Mouse (Mus musculus) lung, embryonic 16.5 days (tissue): ENCODE results near the gene Wwox. TPM values are rescaled to one million over a fixed set of nuclear protein-coding genes. Genes with fewer than 3 reads are reported as not detected.

Source experiments
- ATAC-seq: fragments of 200-750 bp; cut with Nextera tagmentation; 2 replicates; pipeline ENCODE4 v1.8.0; 2017; ENCODE audit warnings: low read depth, mild to moderate bottlenecking, moderate library complexity
- H3K27ac ChIP-seq: fragments of 300-500 bp; sonication (generic); 2 replicates; pipeline ENCODE4 v1.5.1; 2014; ENCODE audit warnings: mild to moderate bottlenecking, control low read depth, low read length
- H3K27me3 ChIP-seq: fragments of 300-500 bp; sonication (generic); 2 replicates; pipeline ENCODE4 v1.6.1; 2014; ENCODE audit warnings: low read depth, low read length, mixed read lengths; ENCODE audit not compliant: control insufficient read depth, insufficient read depth
- H3K36me3 ChIP-seq: fragments of 300-500 bp; sonication (generic); 2 replicates; pipeline ENCODE4 v1.6.1; 2014; ENCODE audit warnings: low read length; ENCODE audit not compliant: control insufficient read depth, insufficient read depth
- H3K4me1 ChIP-seq: fragments of 300-500 bp; sonication (generic); replicated peaks from 2 replicates; pipeline ENCODE4 v1.6.1; 2014; ENCODE audit warnings: low read length, mixed read lengths; ENCODE audit not compliant: control insufficient read depth, insufficient read depth
- H3K4me2 ChIP-seq: fragments of 300-500 bp; sonication (generic); 2 replicates; pipeline ENCODE4 v1.6.1; 2014; ENCODE audit warnings: low read depth, low read length, control low read depth
- H3K4me3 ChIP-seq: fragments of 300-500 bp; sonication (generic); 2 replicates; pipeline ENCODE4 v1.5.1; 2014; ENCODE audit warnings: mild to moderate bottlenecking, low read length, control low read depth
- H3K9ac ChIP-seq: fragments of 300-500 bp; sonication (generic); 2 replicates; pipeline ENCODE4 v1.6.1; 2014; ENCODE audit warnings: low read length, control low read depth
- H3K9me3 ChIP-seq: fragments of 300-500 bp; sonication (generic); 2 replicates; pipeline ENCODE4 v1.6.1; 2016; ENCODE audit warnings: low read length; ENCODE audit not compliant: control insufficient read depth
- WGBS: fragments of 180-500 bp; shearing (Covaris S2); extraction: QIAGEN DNeasy Blood & Tissue Kit; methylation state at CpG from one replicate; pipeline ENCODE4 v1.1.7; 2014; 5-methylcytosine and 5-hydroxymethylcytosine counted together
- polyA plus RNA-seq: library from polyadenylated mRNA; unstranded; fragments of >200 nt; fragmentation: Nextera tagmentation; extraction: Ambion mirVana; gene quantifications from 2 replicates; pipeline ENCODE4 v1.2.1, GENCODE M21; 2015

Wwox gene
- polyA plus RNA-seq, 1 experiment from 2014 or later = 20.2 TPM

DNA sequence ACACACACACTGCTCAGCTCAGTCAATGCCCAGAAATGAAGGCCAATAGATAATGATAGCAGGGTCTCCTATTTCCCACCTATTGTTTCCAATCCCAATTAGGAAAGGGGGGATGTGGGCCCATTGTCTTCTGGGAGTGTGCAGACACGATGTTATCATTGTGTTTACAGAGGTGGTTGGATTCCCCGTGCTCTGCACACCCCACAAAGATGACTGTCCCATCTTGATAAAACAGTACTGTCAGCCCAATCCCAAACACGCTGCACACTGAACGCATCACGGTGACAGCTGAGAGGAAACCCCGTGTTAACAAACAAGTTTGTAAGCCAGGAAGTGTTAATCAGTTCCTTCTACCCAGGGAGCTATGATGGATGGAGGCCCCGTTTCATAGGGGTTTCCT, 650.3 kb downstream of the Wwox start:
- Histone ChIP-seq H3K9ac (no peak overlapping the region), H3K36me3 (no peaks in the 10 kb centered on the region), H3K9me3 (no peaks in the 10 kb centered on the region; the same call in 1 of the 2 replicates), H3K4me2 (no peak overlapping the region), H3K4me3 (no peak overlapping the region), H3K27ac (no peak overlapping the region), H3K27me3 (no peaks in the 10 kb centered on the region), H3K4me1 (no peaks in the 10 kb centered on the region)
- 31% methylated on average over 7 of the region's 7 CpGs for WGBS
- ATAC-seq = peak; percentile 92

DNA sequence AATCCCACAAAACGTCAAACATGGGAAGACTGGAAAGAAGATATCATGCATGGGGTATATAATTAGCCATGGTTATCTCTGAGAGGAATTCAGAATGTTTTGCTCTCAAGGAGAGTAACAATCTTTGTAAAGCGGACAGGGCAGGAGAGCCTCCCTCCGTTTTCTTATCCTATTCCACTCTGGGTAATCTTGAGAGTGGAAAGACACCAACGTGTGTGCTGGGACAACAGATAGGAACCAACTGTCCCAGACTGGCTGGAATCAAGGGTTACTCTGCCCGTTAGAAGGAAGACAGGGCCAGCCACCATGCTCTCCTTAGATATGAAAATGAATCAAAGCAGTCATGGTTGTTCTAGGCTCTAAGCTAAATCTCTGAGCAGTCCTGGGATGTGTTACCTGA, 650.7 kb downstream of the Wwox start:
- Histone ChIP-seq H3K9me3 (no peaks in the 10 kb centered on the region; the same call in 1 of the 2 replicates), H3K4me2 (no peak overlapping the region), H3K4me1 (no peaks in the 10 kb centered on the region), H3K4me3 (no peak overlapping the region), H3K27ac (peak overlapping the region; percentile 5; the same call in 1 of the 2 replicates), H3K27me3 (no peaks in the 10 kb centered on the region), H3K9ac (no peak overlapping the region), H3K36me3 (no peaks in the 10 kb centered on the region)
- peak; percentile 39; the same call in 1 of the 2 replicates for ATAC-seq
- WGBS = 59% methylated on average over 5 of the region's 5 CpGs

DNA sequence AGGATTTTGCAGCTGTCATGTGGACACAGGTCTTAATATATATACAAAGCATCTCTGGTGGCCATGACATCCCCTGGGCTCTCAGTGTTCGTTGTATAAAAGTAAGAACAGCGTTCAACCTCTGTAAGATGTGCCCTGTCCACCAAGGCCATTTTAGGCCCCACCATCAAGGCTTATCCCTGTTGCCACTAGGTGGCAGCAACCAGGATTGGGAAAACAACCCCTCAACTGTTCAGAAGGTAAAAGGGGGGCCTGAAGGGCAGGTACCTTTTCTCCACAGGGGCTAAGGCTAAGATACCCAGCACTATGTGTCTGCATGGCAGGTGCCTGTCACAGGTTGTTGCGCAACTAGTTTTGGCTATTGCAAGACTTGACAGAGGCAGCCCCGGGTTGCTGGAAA, 656.1 kb downstream of the Wwox start:
- no peak overlapping the region for H3K9ac ChIP-seq
- no peak overlapping the region for H3K4me3 ChIP-seq
- peaks cover 22% of the 10 kb centered on the region for H3K4me1 ChIP-seq
- no peak overlapping the region for H3K4me2 ChIP-seq
- H3K9me3 ChIP-seq = no peaks in the 10 kb centered on the region
- H3K27me3 ChIP-seq = no peaks in the 10 kb centered on the region
- H3K27ac ChIP-seq = no peak overlapping the region
- 0 out of 2 replicates have a peak, but pooled peaks have one; percentile 17 for ATAC-seq
- no peaks in the 10 kb centered on the region for H3K36me3 ChIP-seq
- 76% methylated on average over 4 of the region's 4 CpGs for WGBS

DNA sequence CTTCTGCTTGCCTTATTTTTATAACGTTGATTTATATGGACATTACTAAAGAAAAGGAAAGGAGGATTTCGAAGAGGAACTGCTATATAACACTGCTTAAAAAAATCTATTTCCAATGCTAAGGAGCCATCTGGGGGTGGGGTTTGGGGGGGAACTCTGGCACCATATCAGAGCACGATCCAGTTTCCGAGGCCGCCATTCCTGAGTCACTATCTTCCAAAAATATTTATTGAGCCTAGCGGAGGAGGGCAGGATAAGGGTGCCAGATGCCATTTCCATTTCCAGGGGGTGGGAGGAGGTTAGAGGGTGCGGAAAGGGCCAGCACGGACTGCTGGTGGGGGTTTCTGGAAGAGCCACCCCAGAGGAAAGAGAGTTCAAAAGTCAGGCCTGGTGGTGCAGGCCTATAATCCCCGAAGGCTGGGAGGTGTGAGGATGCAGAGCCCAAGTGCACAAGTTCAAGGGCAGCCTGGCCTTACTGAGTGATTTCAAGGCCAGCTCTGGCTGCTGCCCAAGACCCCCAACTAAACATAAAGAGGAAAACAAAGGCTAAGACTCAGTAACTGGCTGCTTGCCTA, 658.6 kb downstream of the Wwox start:
- ATAC-seq = peak; percentile 60
- no peak overlapping the region for H3K4me3 ChIP-seq
- H3K27ac ChIP-seq = peak overlapping the region; percentile 80
- H3K4me1 ChIP-seq = peaks cover 22% of the 10 kb centered on the region
- H3K36me3 ChIP-seq = no peaks in the 10 kb centered on the region
- WGBS = 20% methylated on average over 9 of the region's 9 CpGs
- H3K4me2 ChIP-seq = peak overlapping the region; percentile 25; the same call in 1 of the 2 replicates
- no peak overlapping the region; the same call in 1 of the 2 replicates for H3K9ac ChIP-seq
- H3K27me3 ChIP-seq = no peaks in the 10 kb centered on the region
- no peaks in the 10 kb centered on the region for H3K9me3 ChIP-seq

DNA sequence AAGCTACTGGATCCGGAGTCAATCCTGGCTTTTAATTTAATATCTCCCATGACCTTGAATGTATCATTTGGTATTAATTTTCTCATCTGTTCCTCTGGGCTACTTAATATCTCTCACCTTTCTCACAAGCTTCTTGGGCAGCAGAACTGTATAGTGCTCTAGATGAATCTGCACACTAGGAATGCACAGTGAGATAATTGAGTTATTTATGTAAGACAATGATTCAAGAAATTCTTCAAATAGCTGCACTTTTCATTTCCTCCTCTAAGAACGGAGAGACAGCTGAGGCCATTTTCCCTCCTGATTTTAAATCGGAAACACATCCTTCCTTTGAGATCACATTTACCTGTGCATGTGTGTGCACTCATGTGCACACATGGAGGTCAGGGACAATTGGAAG, 669.9 kb downstream of the Wwox start:
- H3K4me3 ChIP-seq = no peak overlapping the region
- WGBS = 66% methylated on average over 3 of the region's 3 CpGs
- H3K27me3 ChIP-seq = no peaks in the 10 kb centered on the region
- no peaks in the 10 kb centered on the region for H3K9me3 ChIP-seq
- no peak for ATAC-seq
- no peaks in the 10 kb centered on the region for H3K36me3 ChIP-seq
- H3K4me1 ChIP-seq = no peaks in the 10 kb centered on the region
- no peak overlapping the region for H3K4me2 ChIP-seq
- no peak overlapping the region for H3K27ac ChIP-seq
- no peak overlapping the region for H3K9ac ChIP-seq

DNA sequence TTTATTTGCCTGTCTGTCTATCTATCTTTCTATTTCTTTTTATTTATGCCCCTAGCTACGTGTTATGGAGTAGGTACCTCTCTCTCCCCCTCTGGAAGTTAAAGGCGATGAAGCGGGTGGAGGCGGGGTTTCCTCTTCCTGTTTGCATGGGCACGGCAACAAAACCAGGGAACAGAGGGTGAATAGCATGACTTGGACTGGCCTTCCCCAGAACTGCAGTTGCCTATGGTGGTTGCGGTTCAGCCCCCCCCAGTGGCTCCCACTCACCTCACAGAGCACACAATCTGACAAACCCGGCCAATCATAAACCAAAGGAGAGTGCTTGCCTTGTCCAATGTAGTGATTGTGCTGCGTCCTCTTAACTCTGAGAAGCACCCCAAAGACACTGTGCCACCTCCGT, 671.0 kb downstream of the Wwox start:
- Histone ChIP-seq H3K9me3 (no peaks in the 10 kb centered on the region), H3K4me3 (no peak overlapping the region), H3K4me2 (no peak overlapping the region), H3K9ac (no peak overlapping the region), H3K36me3 (no peaks in the 10 kb centered on the region), H3K27ac (no peak overlapping the region), H3K4me1 (no peaks in the 10 kb centered on the region), H3K27me3 (no peaks in the 10 kb centered on the region)
- WGBS = 70% methylated on average over 9 of the region's 9 CpGs
- no peak for ATAC-seq

DNA sequence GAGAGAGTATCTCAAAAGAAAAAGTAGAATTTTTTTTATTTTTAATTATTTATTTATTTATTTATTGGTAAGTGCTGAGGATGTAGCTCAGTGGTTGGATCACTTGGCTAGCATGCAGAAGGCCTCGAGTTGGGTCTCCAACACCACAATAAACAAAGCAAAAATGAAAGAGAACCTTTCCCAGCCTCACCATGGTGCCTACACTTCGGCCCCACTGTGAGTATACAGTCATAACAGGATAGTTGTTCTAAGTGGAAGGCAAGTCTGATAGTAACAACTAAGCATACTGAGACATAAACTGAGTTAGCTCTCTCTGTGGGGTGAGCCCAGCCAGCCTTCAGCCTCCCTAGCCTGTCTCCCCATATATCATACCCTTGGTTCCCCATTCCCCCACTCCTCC, 672.6 kb downstream of the Wwox start:
- no peak for ATAC-seq
- H3K9ac ChIP-seq = no peak overlapping the region
- no peak overlapping the region for H3K27ac ChIP-seq
- H3K36me3 ChIP-seq = no peaks in the 10 kb centered on the region
- no peaks in the 10 kb centered on the region for H3K27me3 ChIP-seq
- no peak overlapping the region for H3K4me2 ChIP-seq
- no peak overlapping the region for H3K4me3 ChIP-seq
- H3K4me1 ChIP-seq = no peaks in the 10 kb centered on the region
- 79% methylated on average over 2 of the region's 2 CpGs for WGBS
- H3K9me3 ChIP-seq = no peaks in the 10 kb centered on the region

DNA sequence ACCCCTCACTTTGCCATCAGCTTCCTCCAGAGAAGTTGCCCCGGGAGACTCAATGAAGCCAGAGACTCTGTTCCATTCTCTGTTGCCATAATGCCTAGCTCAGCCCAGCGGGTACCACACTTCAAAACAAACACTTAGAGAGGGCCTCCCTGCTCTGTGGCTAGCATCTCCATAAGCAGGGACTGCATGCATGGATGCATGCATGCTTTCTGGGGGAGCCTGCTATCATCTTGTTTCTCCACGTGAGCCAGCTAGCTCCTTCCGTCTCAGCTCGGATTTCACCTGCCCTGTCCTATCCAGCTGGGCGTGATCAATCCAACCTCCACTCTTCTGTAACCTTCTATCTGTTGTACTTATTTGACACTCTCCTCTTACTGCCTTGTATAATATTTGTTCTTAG, 675.0 kb downstream of the Wwox start:
- Histone ChIP-seq H3K9me3 (no peaks in the 10 kb centered on the region), H3K4me1 (no peaks in the 10 kb centered on the region), H3K27ac (no peak overlapping the region), H3K4me3 (no peak overlapping the region), H3K27me3 (no peaks in the 10 kb centered on the region), H3K36me3 (no peaks in the 10 kb centered on the region), H3K9ac (no peak overlapping the region), H3K4me2 (no peak overlapping the region)
- WGBS = 38% methylated on average over 6 of the region's 6 CpGs
- ATAC-seq = no peak

DNA sequence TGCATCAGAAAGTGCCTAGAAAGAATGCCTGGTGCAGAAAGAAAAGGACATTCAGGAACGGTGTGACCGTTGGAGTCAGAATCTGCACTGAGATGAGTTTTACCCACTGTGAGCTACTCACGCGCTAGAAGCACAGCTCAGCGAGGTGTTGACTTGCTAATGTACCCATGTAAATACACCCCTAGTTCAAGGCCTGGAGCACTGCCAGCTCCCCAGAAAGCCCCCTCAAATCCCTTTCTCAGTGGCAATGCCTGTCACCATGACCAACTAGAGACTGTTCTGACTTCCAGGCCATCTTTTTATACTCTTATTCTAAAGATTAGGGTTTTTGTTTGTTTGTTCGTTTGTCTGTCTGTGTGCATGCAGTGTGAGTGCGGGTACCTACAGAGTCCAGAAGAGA, 686.6 kb downstream of the Wwox start:
- Histone ChIP-seq H3K4me2 (no peak overlapping the region), H3K9ac (no peak overlapping the region), H3K27me3 (no peaks in the 10 kb centered on the region), H3K9me3 (no peaks in the 10 kb centered on the region), H3K4me1 (no peaks in the 10 kb centered on the region), H3K4me3 (no peak overlapping the region), H3K27ac (no peak overlapping the region), H3K36me3 (no peaks in the 10 kb centered on the region)
- WGBS = 76% methylated on average over 7 of the region's 7 CpGs
- ATAC-seq = no peak

DNA sequence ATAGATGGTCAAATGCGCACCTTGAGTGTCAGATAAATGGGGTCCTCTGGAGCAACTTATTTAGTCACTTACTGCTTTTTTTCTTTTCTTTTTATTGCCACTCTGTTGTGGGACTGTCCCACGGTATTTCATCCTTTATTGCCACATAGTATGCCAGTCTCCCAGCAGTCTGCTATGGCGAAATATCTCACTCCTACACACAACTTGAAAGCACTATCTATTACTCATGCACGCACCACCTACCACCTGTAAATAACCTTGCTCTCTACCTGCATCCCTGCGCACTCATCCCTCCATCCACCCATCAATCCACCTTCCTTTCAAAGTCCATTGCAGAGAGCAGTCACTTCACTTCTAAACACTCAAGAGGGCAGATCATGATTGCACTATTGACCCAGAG, 687.2 kb downstream of the Wwox start:
- H3K27me3 ChIP-seq = no peaks in the 10 kb centered on the region
- no peaks in the 10 kb centered on the region for H3K4me1 ChIP-seq
- H3K27ac ChIP-seq = no peak overlapping the region
- no peaks in the 10 kb centered on the region for H3K9me3 ChIP-seq
- ATAC-seq = no peak
- H3K4me2 ChIP-seq = no peak overlapping the region
- 87% methylated on average over 5 of the region's 5 CpGs for WGBS
- no peaks in the 10 kb centered on the region for H3K36me3 ChIP-seq
- no peak overlapping the region for H3K4me3 ChIP-seq
- H3K9ac ChIP-seq = no peak overlapping the region
